8 mouse cellular contexts compared by ENCODE assay signal in genomic region chr9:70502284-70503014, GRCm38 (mm10). TPM values are rescaled to one million over a fixed set of nuclear protein-coding genes. Genes with fewer than 3 reads are reported as not detected.
DNase-seq lines count a peak whose midpoint lies in the region; ATAC-seq and TF ChIP-seq lines count a peak whose summit lies in the region.

No protein-coding gene starts in this region.

- WGBS in heart, embryonic 15.5 days = 34% methylated on average over 10 of the region's 10 CpGs
- 34% methylated on average over 10 of the region's 10 CpGs for WGBS in forebrain, postnatal 0 days

- H3K27ac ChIP-seq in heart, embryonic 15.5 days = peak overlapping the region; percentile 100
- peak overlapping the region; percentile 24; the same call in 1 of the 2 replicates for H3K27ac ChIP-seq in ES-Bruce4 (ENCODE audit: insufficient read depth, low read length)
- peak overlapping the region; percentile 96 for H3K27ac ChIP-seq in forebrain, postnatal 0 days (ENCODE audit: low read depth, low read length)

- H3K4me3 ChIP-seq in heart, embryonic 15.5 days = peak overlapping the region; percentile 92
- H3K4me3 ChIP-seq in ES-Bruce4 (ENCODE audit: low read depth, low read length) = peak overlapping the region; percentile 91
- peak overlapping the region; percentile 99 for H3K4me3 ChIP-seq in forebrain, postnatal 0 days (ENCODE audit: low read depth, low read length)

- TF ChIP-seq CTCF in ES-Bruce4 (IDR thresholded peaks at IDR 0.05; ENCODE audit: low read depth, low read length) = no peak
- TF ChIP-seq CTCF in forebrain, postnatal 0 days (IDR thresholded peaks at IDR 0.05; ENCODE audit: low read depth) = no peak

- no peak for TF ChIP-seq POLR2A in ES-Bruce4 (IDR thresholded peaks at IDR 0.05; ENCODE audit: insufficient read depth, low read length)

- H3K9me3 ChIP-seq in heart, embryonic 15.5 days (replicated peaks) = no peaks in the 10 kb centered on the region
- H3K9me3 ChIP-seq in ES-Bruce4 (replicated peaks; ENCODE audit: control insufficient read depth, insufficient read depth, low read length, poor library complexity, severe bottlenecking) = no peaks in the 10 kb centered on the region
- H3K9me3 ChIP-seq in forebrain, postnatal 0 days (ENCODE audit: low read length) = no peaks in the 10 kb centered on the region

- peak overlapping the region; percentile 99 for H3K9ac ChIP-seq in heart, embryonic 15.5 days
- peak overlapping the region; percentile 98 for H3K9ac ChIP-seq in ES-Bruce4 (ENCODE audit: low read depth, poor library complexity, severe bottlenecking)
- H3K9ac ChIP-seq in forebrain, postnatal 0 days = peak overlapping the region; percentile 91

- no peaks in the 10 kb centered on the region for H3K27me3 ChIP-seq in heart, embryonic 15.5 days
- H3K27me3 ChIP-seq in ES-Bruce4 (ENCODE audit: control insufficient read depth, insufficient read depth, low read length, poor library complexity, severe bottlenecking) = no peaks in the 10 kb centered on the region
- H3K27me3 ChIP-seq in forebrain, postnatal 0 days (ENCODE audit: insufficient read depth, low read length) = no peaks in the 10 kb centered on the region

- no peak for TF ChIP-seq EP300 in ES-Bruce4 (IDR thresholded peaks at IDR 0.05; ENCODE audit: insufficient read depth, low read depth, low read length)

- no peak for ATAC-seq in heart, embryonic 15.5 days (replicated peaks; ENCODE audit: insufficient number of reproducible peaks, insufficient read depth, low FRiP score, low read depth)
- no peak for ATAC-seq in forebrain, postnatal 0 days

- H3K4me2 ChIP-seq in heart, embryonic 15.5 days = peak overlapping the region; percentile 68
- peak overlapping the region; percentile 57 for H3K4me2 ChIP-seq in forebrain, postnatal 0 days (ENCODE audit: low read depth)

- H3K4me1 ChIP-seq in heart, embryonic 15.5 days (replicated peaks) = peaks cover 17% of the 10 kb centered on the region
- H3K4me1 ChIP-seq in ES-Bruce4 (ENCODE audit: control insufficient read depth, insufficient read depth, low read length) = no peaks in the 10 kb centered on the region
- peaks cover 5% of the 10 kb centered on the region for H3K4me1 ChIP-seq in forebrain, postnatal 0 days (ENCODE audit: insufficient read depth)

- H3K36me3 ChIP-seq in heart, embryonic 15.5 days = peaks cover 6% of the 10 kb centered on the region; the same call in 1 of the 2 replicates
- H3K36me3 ChIP-seq in ES-Bruce4 (ENCODE audit: control insufficient read depth, insufficient read depth, low read length, poor library complexity, severe bottlenecking) = peaks cover 5% of the 10 kb centered on the region
- no peaks in the 10 kb centered on the region; the same call in 1 of the 2 replicates for H3K36me3 ChIP-seq in forebrain, postnatal 0 days (ENCODE audit: insufficient read depth)

- no peak for DNase-seq in heart, adult 8-10 months (ENCODE audit: low spot score)
- no peak for DNase-seq in forebrain, postnatal 0 days
- peak; percentile 10 for DNase-seq in mesoderm, embryonic 11.5 days (ENCODE audit: low read depth, low spot score)
- DNase-seq in right cerebral cortex, adult 2 months (ENCODE audit: low spot score in 2 of 2) = no peak
- DNase-seq in cerebellum, adult 11 months = no peak
- no peak for DNase-seq in ovary, postnatal 14 days (ENCODE audit: low spot score)

RNA-seq across cellular contexts. Expression of gene Rnf111, which starts 1.1 kb away (rescaled TPM):
- polyA plus RNA-seq in heart, embryonic 15.5 days (2015; fragmentation: Nextera tagmentation; extraction: Ambion mirVana) = 18.5 and 23.2 TPM in 2 replicates
- 10 to 100 TPM; 16.2 to 21.6 (median 19.5) TPM for total RNA-seq in heart, adult 8-10 months (2022)
- polyA plus RNA-seq in ES-Bruce4 (2011; ENCODE audit: insufficient read depth, insufficient read length, low read depth, missing spikeins) = 54.3 and 55.4 TPM in 2 replicates
- total RNA-seq in forebrain, postnatal 0 days (2014; rRNA removed) = 29.4 and 40.5 TPM in 2 replicates
- 12.4 and 18.7 TPM in 2 replicates for polyA plus RNA-seq in forebrain, postnatal 0 days (2015; fragmentation: Nextera tagmentation; extraction: Ambion mirVana)

RNA-seq across cellular contexts. Expression of gene Sltm, which starts 40.1 kb away (rescaled TPM):
- 32.7 and 33.0 TPM in 2 replicates for polyA plus RNA-seq in heart, embryonic 15.5 days (2015; fragmentation: Nextera tagmentation; extraction: Ambion mirVana)
- total RNA-seq in heart, adult 8-10 months (2022) = 10 to 100 TPM; 16.0 to 23.0 (median 19.9) TPM
- 87.7 and 92.0 TPM in 2 replicates for polyA plus RNA-seq in ES-Bruce4 (2011; ENCODE audit: insufficient read depth, insufficient read length, low read depth, missing spikeins)
- 43.2 and 51.1 TPM in 2 replicates for total RNA-seq in forebrain, postnatal 0 days (2014; rRNA removed)
- 38.1 and 43.9 TPM in 2 replicates for polyA plus RNA-seq in forebrain, postnatal 0 days (2015; fragmentation: Nextera tagmentation; extraction: Ambion mirVana)

Comparison
In these comparisons a context has a peak if more than half of its experiments do, and no peak if none do; other contexts are left out.
1. H3K27ac ChIP-seq: peak in every context shown above with its lines; median percentile 100 in heart, embryonic 15.5 days; 96 in forebrain, postnatal 0 days; 24 in ES-Bruce4.